Mouse (Mus musculus) thymus, postnatal 25 days (tissue): ENCODE measurements at regions not wholly inside any gene's neighbourhood (a gene's known extent, or its start where the extent isn't known, plus 50 kb on each side); places are given as distances from the start of the nearest gene placed in this dataset.

Experiments used
- DNase-seq: peaks from one replicate; pipeline ENCODE4 v3.0.0; 2022

DNA sequence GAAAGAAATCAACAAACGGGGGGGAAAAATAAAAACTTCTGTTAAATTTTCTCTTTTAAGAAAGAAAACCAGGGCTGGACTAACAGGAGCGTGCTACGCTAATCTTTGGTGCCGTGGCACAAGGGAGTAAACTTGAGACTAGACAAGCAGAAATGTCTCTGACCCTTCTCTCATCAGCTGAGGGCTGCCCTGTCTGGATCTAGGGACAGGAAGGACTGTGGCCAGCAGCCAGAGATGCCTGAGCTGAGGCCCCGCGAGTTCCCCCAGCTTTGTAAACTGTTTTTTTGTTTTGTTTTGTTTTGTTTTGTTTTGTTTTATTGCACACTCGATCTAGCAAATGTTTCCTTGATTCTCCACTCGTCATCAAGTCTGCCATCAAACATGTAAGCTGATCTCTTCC lies 239.4 kb upstream of the Lrig3 start:
- DNase-seq: no peak

GRCm38 (mm10) chr10:125735744-125736494 lies 230.0 kb upstream of the Lrig3 start:
- DNase-seq: no peak

- no peak for DNase-seq
Observed at GRCm38 (mm10) chr10:125743181-125743580, 222.8 kb upstream of the Lrig3 start.

- DNase-seq: no peak
Observed at GRCm38 (mm10) chr10:125749031-125749585, 216.9 kb upstream of the Lrig3 start.

- DNase-seq: no peak
Observed at GRCm38 (mm10) chr10:125752506-125753218, 213.3 kb upstream of the Lrig3 start.

- DNase-seq: no peak
Observed at GRCm38 (mm10) chr10:125759171-125759570, 206.8 kb upstream of the Lrig3 start.

DNA sequence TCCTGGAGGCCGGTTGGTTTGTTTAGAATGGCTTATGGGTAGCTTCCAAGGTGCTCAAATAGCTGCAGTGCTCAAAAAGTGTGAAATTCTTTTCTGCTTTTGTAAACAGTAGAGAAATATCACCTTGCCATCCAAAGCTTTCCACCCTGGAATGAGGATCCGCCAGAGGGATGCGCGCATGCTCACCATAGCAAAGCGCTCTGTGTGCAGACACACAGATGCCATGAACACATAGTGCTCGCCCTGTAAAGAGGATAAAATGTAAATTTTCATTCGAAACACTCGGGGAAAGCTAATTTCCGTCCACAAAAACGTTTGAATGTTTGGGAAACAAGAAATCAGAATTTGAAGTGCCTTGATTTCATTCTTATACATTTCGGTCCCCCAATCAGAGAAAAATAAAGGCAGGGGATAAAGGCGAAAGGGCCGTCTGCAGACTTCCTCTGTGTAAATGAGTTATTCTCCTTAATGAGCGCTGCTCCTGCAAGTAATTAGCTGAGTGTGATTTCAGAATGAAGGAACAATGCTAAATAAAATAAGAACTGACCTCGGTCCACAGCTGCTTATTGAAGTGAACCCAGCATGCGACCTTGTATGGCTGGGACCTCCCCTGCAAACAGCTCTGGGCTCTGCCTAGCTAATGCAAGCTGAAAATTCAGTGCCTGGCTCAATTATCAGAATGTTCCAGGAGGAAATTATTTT lies 203.4 kb upstream of the Lrig3 start:
- no peak for DNase-seq

GRCm38 (mm10) chr10:125764402-125765102 lies 201.4 kb upstream of the Lrig3 start:
- no peak for DNase-seq

- no peak for DNase-seq
Observed at GRCm38 (mm10) chr10:125765103-125765820, 200.7 kb upstream of the Lrig3 start.

DNA sequence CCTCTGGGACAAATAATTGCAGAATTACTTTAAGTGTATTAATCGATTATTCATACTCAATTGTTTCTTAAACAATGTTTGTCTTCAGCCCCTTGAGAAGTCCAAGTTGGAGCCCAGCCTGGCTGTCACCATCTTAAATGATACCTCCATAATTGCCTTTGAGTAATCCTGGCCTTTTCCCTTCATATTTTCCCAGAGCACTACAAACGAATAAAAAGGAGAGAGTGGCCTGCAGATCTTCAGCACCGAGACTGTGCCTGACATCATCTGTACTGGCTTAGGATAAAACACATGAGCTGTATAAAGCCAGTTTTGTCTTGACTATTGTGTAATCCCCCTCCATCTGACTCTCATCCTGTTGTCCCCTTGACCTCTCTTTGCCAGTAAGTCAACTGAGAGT lies 197.7 kb upstream of the Lrig3 start:
- no peak for DNase-seq

- DNase-seq: no peak
Observed at GRCm38 (mm10) chr10:125773541-125773940, 192.4 kb upstream of the Lrig3 start.

GRCm38 (mm10) chr10:125782486-125782885 lies 183.5 kb upstream of the Lrig3 start:
- DNase-seq: no peak

DNA sequence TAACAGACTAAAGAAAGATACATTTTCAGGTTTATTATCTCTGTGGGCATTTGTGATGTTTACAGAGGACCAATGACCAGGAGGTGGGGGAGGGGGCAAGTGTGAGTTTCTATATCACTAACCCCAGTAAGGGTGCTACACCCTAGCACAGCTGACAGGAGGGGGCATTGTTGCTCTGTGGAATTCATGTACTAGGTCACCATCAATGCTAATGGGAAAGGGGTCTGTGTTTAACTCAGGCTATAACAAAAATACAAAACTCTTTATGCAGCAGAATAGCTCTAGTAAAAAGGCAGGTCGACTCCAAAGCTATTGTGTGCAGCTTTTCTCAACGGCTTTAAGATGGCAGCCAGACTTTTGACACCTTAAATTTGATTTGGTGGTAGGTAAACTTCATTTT lies 181.1 kb upstream of the Lrig3 start:
- DNase-seq: no peak

GRCm38 (mm10) chr10:125785448-125786196 lies 180.3 kb upstream of the Lrig3 start:
- DNase-seq: no peak

- DNase-seq: no peak
Observed at GRCm38 (mm10) chr10:125786197-125786879, 179.6 kb upstream of the Lrig3 start.

- no peak for DNase-seq
Observed at GRCm38 (mm10) chr10:125786880-125787337, 179.1 kb upstream of the Lrig3 start.

- DNase-seq: no peak
Observed at GRCm38 (mm10) chr10:125787441-125788060, 178.4 kb upstream of the Lrig3 start.

DNA sequence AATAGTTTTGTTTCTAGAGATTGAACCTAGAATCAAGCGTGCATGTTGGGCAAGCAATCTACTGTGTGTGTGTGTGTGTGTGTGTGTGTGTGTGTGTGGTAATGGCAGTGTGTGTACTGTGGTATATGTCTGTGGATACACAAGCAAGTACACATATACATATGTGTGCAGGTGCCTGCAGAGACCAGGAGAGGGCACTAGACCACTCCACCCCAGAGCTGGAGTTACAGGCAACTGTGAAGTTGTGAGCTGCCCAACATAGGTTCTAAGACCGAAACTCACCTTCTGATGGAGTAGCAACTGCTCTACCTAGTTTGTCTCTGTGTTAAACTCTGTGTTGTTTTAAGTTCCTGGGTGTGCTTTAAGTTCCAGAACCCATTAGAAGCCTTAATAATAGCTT lies 177.7 kb upstream of the Lrig3 start:
- DNase-seq: no peak

DNA sequence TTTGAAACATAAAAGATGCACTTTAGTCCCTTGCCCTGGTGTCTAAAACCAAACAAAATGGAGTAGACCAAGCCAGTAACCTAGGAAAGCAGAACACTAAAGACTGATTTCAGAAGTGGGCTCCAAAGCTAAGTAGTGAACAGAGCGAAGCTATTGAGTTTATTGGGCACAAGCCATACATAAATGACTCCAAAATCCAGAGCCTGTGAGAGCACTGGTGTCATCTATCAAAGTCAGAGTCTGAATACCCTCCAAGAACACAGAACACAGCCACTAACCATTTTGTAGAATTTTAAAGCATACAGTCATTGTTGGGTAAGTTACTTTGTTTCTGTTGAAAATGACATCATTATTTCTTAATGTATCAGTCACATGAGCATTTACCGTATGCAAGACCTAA lies 175.0 kb upstream of the Lrig3 start:
- no peak for DNase-seq

DNA sequence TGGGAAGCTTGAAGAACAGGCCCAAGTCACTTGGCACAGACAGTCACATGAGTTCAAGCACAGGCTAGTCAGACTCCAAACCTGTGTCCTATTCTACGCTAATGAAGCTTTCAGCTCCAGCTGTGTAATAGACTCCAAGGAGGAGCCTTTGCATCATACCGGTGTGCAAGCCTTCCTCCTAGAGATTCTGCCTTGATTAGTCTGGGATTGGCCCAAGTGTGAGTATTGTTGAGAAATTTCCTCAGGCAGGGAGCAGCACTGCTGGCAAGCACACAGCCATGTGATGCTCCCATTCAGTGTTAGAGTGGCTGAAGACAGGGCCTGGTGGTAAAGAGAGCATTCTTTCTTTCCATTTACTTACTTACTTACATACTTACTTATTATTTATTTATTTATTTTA lies 171.5 kb upstream of the Lrig3 start:
- DNase-seq: no peak
